Mouse (Mus musculus): ENCODE measurements around the gene Pakap.
A peak's percentile ranks its signal among the peaks of the same experiment; 100 is the strongest.

Pakap gene

GRCm38 (mm10) chr4:57574181-57574580 lies 6.2 kb downstream of the Pakap start:
- DNase-seq (ENCODE audit: low read depth, low spot score) = no peak

DNA sequence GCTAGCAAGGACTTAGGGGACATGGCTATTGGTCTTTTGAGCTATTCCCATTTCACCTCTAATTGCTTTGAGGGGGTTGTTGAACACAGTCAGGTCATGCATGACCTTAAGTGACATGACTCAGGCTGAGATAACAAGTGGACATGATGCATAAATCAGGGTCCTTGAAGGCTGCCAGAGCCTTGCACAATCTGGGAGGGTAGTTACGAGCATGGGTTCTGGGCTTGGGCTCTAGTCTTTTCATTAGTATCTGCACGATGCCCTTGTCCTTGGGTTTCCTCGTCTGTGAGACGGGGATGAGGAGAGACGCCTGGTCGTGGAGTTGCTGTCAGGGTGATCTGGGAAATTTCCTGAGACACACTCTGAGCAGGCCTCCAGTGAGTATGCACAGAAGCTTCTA lies 6.7 kb downstream of the Pakap start:
- DNase-seq (ENCODE audit: low read depth, low spot score) = no peak

DNA sequence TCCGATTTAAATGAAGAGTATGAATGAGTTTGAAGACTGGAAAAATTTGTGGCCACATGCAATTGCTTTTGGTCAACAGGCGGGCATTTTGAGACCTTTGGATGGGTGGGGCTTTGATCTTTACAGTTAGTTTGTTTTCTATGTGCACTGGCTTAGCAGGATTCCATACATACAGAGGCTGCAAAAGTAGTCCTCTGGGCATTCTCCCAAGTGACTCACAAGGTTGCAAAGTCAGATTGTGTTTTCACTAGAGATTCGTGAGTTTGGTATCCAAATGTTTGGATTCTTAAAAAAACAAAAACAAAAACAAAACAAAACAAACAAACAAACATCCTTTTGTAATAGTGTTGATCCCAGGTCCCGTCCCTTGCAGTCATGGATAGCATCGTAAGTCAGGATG lies 7.7 kb downstream of the Pakap start:
- no peak for DNase-seq (ENCODE audit: low read depth, low spot score)

- no peak for DNase-seq (ENCODE audit: low read depth, low spot score)
These were observed 8.1 kb downstream of the Pakap start for GRCm38 (mm10) chr4:57576095-57576494.

DNA sequence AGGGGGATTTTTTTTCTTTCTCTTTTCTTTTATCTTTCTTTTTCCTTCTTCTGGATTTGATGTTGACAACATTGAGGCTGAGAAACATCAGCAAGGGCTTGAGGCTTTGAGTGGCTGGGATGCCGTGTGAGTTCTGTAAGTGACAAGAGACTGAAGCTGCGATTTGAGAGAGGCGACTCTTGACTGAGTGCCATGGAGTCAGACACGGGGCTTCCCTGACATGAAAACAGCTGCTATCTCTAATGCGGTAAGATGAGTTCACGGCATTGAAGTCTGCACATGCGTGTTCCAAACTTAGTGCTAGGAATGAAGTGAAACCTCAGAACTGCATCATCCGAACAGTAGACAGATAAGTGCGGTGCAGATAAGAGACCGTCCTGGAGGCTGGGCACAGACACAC lies 11.7 kb downstream of the Pakap start:
- DNase-seq (ENCODE audit: low read depth, low spot score) = no peak

GRCm38 (mm10) chr4:57585281-57585800 lies 17.4 kb downstream of the Pakap start:
- no peak for DNase-seq (ENCODE audit: low read depth, low spot score)

GRCm38 (mm10) chr4:57586933-57587658 lies 19.1 kb downstream of the Pakap start:
- DNase-seq (ENCODE audit: low read depth, low spot score) = no peak

DNA sequence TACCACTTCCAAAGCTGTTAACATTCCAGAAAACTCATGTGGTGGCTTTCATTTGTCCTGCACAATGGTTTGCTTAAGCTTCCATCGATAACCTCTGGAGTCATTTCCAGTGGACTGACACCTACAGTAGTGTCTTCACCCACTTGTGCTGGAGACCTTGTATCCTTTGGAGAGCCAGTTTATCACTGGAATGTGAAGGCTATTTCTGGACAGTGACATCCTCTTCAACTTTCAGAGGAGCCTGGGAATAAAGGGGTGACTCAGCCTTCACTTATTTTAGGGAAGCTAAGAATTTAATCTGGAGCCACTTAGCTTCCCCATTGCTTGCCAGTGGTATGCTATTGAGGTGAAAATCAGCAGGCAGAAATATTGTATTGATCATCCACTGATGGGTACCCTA lies 20.4 kb downstream of the Pakap start:
- DNase-seq (ENCODE audit: low read depth, low spot score) = no peak

DNA sequence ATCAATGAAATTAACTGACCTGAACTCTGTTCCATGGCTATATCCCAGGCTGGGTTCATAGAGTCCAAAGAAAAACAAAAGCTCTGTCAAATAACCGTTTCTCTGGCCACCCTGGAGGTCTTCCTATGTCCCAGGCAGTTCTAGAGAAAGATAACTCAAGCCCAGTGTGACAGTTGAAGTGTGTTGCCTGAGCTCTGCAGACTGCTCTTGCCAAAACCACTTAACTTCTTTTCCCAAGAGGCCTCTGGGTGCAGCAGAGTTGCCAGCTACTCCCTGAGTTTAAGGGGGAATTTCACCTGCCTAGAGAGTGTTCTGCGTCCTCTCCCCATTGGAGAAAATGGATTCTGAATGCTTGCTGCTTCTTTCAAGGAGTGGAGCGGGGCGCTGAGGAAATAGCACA lies 24.8 kb downstream of the Pakap start:
- no peak for DNase-seq (ENCODE audit: low read depth, low spot score)

DNA sequence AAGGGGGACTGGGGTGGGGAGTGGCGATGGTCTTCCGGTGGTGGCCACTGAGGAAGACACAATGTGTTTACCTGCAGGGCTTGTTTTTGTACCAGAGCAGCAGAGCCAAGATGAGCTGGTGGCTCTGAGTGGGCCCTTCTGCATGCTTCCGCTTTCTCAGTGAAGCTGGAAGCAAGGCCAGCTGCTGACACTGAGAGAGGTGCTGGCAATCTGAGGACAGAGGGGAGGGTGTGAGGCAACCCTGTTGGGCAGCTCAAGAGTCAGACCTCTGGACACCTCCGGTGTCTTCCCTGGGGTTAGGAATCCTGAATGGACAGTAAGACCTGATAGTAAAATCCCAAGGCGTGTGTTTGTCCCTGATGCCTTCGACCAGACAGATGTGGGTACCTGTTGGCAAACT lies 32.0 kb downstream of the Pakap start:
- no peak for DNase-seq (ENCODE audit: low read depth, low spot score)

GRCm38 (mm10) chr4:57600685-57601457 lies 32.9 kb downstream of the Pakap start:
- no peak for DNase-seq (ENCODE audit: low read depth, low spot score)

- no peak for DNase-seq (ENCODE audit: low read depth, low spot score)
These were observed 33.5 kb downstream of the Pakap start for GRCm38 (mm10) chr4:57601458-57601835.

- DNase-seq (ENCODE audit: low read depth, low spot score) = no peak
These were observed 34.1 kb downstream of the Pakap start for GRCm38 (mm10) chr4:57601903-57602617.

GRCm38 (mm10) chr4:57606258-57606657 lies 38.3 kb downstream of the Pakap start:
- no peak for DNase-seq (ENCODE audit: low read depth, low spot score)

DNA sequence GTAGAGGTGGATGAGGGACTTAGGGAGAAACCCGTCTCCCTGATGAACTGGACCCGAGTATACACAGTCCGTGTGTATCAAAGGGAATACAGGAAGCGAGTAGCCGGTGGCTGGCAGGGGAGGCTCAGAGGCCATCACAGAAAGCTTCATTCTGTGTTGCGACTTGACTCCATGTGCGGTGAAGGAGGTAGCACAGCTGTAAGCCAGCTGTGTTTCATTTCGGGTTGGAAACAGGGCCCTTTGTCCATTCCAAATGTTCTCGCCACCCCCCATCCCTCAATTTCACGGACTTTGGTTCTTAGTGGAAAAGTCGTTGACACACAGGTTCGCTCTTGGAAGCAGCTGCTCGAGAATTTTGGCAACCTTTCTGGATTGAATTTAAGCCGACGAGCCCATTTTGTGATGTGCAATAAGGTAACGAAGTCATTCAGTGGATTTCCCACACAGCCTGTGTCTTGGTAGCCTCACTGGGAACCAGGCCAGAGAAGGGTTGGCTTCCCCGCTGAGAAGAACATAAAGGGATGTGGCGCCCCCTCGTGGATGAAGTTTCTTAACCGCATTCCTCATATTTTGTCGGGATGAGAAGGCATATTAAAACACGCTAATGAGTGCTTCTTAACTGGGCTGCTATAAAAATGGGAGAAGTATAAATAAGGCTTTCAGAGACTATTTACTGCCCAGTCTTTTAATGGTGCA lies 39.4 kb downstream of the Pakap start:
- DNase-seq (ENCODE audit: low read depth, low spot score) = peak; percentile 39

DNA sequence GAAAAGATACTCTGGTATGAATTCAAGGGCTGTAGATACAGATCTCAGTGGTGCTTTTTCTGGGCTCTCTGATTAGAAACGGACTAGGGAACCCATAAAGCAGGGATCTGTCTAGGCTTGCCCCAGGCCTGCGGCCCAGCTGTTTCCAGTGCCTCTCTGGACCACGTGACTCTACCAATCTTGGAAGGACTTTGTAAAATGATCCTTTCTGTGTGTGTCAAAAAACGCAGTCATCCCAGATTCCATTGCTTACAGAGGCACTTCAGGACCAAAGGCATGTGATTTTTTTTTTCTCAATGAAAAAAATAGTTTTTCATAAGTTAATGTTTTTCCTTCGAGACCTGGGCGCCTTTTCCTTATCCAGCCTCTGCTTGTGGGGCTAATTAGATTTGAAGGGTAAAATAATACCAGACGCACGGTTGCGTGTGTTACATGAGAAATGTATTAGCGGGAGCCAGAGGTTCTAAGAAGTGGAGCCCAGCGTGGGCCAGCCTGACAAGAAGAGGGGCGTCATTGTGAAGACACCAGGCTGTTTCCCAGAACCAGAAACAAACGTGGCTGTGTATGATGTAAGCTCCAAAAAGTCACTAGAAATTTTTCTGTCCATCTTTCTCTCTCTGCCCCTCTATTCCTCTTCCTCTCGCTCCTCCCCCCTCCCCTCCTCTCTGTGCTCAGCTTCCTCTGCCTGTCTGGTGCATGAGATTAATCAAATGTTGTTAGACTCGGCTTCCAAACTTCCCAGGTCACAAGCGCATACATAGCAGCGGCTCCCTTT lies 43.5 kb downstream of the Pakap start:
- DNase-seq (ENCODE audit: low read depth, low spot score) = no peak

DNA sequence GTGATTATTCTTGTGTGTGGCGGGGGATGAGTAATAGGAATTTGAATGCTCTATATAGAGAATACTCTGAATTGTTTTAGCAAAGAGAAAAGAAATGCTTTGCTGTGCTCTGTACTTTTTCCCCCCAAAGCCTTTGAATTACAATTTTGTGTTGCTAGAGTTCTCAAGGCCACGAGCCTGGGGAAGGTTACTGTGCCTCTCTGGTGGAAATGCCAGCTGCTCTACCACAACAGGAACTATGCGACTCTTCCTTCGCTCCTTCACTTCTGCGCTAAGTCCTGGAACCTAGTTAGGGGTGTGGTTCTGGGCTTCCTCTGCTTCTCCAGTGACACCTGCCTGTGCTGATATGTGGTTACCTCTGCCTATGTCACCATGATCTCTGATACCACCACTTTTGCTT lies 44.7 kb downstream of the Pakap start:
- DNase-seq (ENCODE audit: low read depth, low spot score) = no peak

- DNase-seq (ENCODE audit: low read depth, low spot score) = no peak
These were observed 46.7 kb downstream of the Pakap start for GRCm38 (mm10) chr4:57614686-57615085.

- DNase-seq (ENCODE audit: low read depth, low spot score) = no peak
These were observed 50.8 kb downstream of the Pakap start for GRCm38 (mm10) chr4:57618743-57619142.

GRCm38 (mm10) chr4:57622816-57623215 lies 54.8 kb downstream of the Pakap start:
- no peak for DNase-seq (ENCODE audit: low read depth, low spot score)

DNA sequence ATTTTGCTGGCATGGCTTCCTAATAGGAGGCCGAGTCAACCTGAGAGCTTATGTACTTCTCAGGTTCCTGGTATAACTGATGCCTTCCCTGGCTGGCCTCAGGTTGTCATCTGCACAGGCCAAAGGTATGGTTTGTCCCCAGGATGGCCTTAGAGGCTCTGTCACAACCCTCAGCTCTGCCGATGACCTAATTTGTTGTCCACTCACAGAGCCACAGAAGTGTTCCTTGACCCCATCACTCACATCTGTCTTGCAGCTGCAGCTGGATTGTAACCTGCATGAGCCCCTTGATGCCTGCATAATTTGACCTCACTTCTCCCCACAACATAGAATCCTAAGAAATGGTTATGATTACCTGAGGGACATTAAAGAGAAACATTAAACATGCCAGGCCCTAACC lies 56.8 kb downstream of the Pakap start:
- no peak for DNase-seq (ENCODE audit: low read depth, low spot score)
